Mouse (Mus musculus): ENCODE data around the gene Medag.

GRCm38 (mm10) chr5:149392420-149392988, 19.0 kb upstream of the Medag start:
- TF ChIP-seq CTCF (IDR thresholded peaks at IDR 0.05; ENCODE audit: low read depth) (peak; percentile 18; the same call in 1 of the 2 replicates), EP300 (IDR thresholded peaks at IDR 0.05; ENCODE audit: low read depth) (no peak)

All from liver, postnatal 0 days (tissue).